Mouse (Mus musculus) liver, embryonic 14.5 days (tissue): ENCODE measurements around the gene Fndc1. TPM values are rescaled to one million over a fixed set of nuclear protein-coding genes. Genes with fewer than 3 reads are reported as not detected.

Source experiments
- ATAC-seq: fragments of 200-750 bp; cut with Nextera tagmentation; 2 replicates; pipeline ENCODE4 v1.8.0; 2017; ENCODE audit warnings: moderate number of reproducible peaks, mild to moderate bottlenecking, moderate library complexity; ENCODE audit not compliant: insufficient read depth
- DNase-seq, 3 experiments: peaks; one replicate each; pipeline ENCODE4 v3.0.0-alpha.2; 2012 to 2013; ENCODE audit warnings: low read depth in 3 of 3, low spot score in 3 of 3
- H3K27ac ChIP-seq: fragments of 300-500 bp; sonication (generic); 2 replicates; pipeline ENCODE4 v1.5.1; 2014; ENCODE audit warnings: moderate library complexity, mild to moderate bottlenecking, control low read depth, inconsistent platforms
- H3K27me3 ChIP-seq: fragments of 300-500 bp; sonication (generic); 2 replicates; pipeline ENCODE4 v1.6.1; 2014; ENCODE audit warnings: mild to moderate bottlenecking, low read length, moderate library complexity; ENCODE audit not compliant: control insufficient read depth, insufficient read depth
- H3K36me3 ChIP-seq: fragments of 300-500 bp; sonication (generic); replicated peaks from 2 replicates; pipeline ENCODE4 v1.6.1; 2014; ENCODE audit warnings: low read depth; ENCODE audit not compliant: control insufficient read depth, insufficient read depth
- H3K4me1 ChIP-seq, 2 experiments: fragments of 200-500 bp in 1 of 2; fragments of 300-500 bp in 1 of 2; sonication (generic) in 1 of 2; replicated peaks; 2 replicates each; pipeline ENCODE4 v1.6.1; 2012 to 2014; ENCODE audit warnings: antibody characterized with exemption in 1 of 2, inconsistent platforms in 1 of 2, low read length in 1 of 2; ENCODE audit not compliant: control insufficient read depth in 2 of 2, insufficient read depth in 2 of 2
- H3K4me2 ChIP-seq: fragments of 300-500 bp; sonication (generic); 2 replicates; pipeline ENCODE4 v1.6.1; 2014; ENCODE audit warnings: low read depth, mild to moderate bottlenecking, control low read depth, moderate library complexity
- H3K4me3 ChIP-seq, 2 experiments: fragments of 200-500 bp in 1 of 2; fragments of 300-500 bp in 1 of 2; sonication (generic) in 1 of 2; 2 replicates each; pipeline ENCODE4 v1.5.1; 2012 to 2014; ENCODE audit warnings: low read depth in 2 of 2, low read length in 2 of 2, mild to moderate bottlenecking in 2 of 2, control low read depth in 1 of 2, inconsistent platforms in 1 of 2, moderate library complexity in 1 of 2; ENCODE audit not compliant: insufficient read depth in 1 of 2
- H3K9ac ChIP-seq: fragments of 300-500 bp; sonication (generic); replicated peaks from 2 replicates; pipeline ENCODE4 v1.6.1; 2014; ENCODE audit warnings: mild to moderate bottlenecking, control low read depth, moderate library complexity
- H3K9me3 ChIP-seq: fragments of 300-500 bp; sonication (generic); 2 replicates; pipeline ENCODE4 v1.6.1; 2016; ENCODE audit warnings: low read length, mixed read lengths; ENCODE audit not compliant: control insufficient read depth
- CTCF ChIP-seq: IDR thresholded peaks from 2 replicates; pipeline ENCODE4 v1.5.1; 2016; ENCODE audit warnings: antibody characterized with exemption, low read depth, control low read depth
- EP300 ChIP-seq: IDR thresholded peaks from 2 replicates; pipeline ENCODE4 v1.6.1; 2016; ENCODE audit warnings: antibody characterized with exemption, low read depth
- WGBS: fragments of 180-500 bp; shearing (Covaris S2); extraction: QIAGEN DNeasy Blood & Tissue Kit; methylation state at CpG from one replicate; pipeline ENCODE4 v1.1.7; 2014; ENCODE audit not compliant: insufficient replicate concordance; 5-methylcytosine and 5-hydroxymethylcytosine counted together
- polyA plus RNA-seq, 2 experiments: library from polyadenylated mRNA; depleted of rRNA in 1 of 2; stranded (reverse) in 1 of 2; unstranded in 1 of 2; fragments of >200 nt; fragmentation: Nextera tagmentation in 1 of 2; extraction: Ambion mirVana in 1 of 2; gene quantifications; 2 replicates each; pipeline versions ENCODE4 v1.2.1 to v1.2.3; 2012 to 2014

Fndc1 gene
- polyA plus RNA-seq (2012; rRNA removed) (0.10 and 0.11 TPM in 2 replicates), polyA plus RNA-seq (2014; fragmentation: Nextera tagmentation; extraction: Ambion mirVana) (0.06 and 0.18 TPM in 2 replicates)

DNA sequence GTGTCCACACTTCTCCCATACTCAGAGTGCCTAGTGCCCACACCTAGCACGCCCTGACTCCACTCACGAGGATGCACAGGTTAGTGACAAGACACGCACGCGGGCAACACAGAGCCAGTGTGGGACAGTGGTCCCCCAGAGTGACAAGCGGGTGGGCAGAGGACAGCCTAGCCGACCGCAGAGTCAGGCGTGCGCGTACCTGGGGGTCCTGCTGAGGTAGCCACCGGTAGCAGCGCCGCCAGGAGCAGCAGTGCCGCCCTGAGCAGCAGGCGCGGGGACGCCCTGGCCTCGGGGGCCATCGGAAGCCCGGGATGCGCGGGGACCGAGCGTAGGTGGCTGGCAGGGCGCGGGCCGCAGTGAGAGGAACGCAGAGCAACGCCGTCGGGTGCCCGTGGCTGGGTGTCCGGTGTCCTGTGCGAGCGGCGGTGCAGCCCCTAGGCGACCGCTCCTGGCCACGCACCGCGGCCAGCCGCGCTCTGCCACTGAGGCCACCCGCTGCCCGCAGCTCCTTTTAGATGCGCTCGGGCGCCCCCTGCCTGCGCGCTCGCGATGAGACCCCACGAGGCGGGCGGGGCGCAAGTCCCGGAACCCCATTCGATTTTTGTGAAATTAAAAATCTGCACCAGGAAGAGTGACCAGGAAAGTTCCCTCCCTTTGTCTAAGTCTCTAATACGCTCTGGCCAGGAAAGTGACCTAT is at the start of gene Fndc1:
Fndc1 (minus strand) TSS at position 484 of the 697 bp plus-strand sequence.
- Histone ChIP-seq H3K9me3 (no peaks in the 10 kb centered on the region), H3K9ac (no peak within 1 kb of the TSS), H3K27me3 (peaks cover 23% of the 10 kb centered on the region), H3K27ac (no peak within 1 kb of the TSS), H3K36me3 (no peaks in the 10 kb centered on the region), H3K4me1 (no peaks in the 10 kb centered on the region), H3K4me3 (peak within 1 kb of the TSS in 1 of 2 experiments; percentile 14; a peak in 2 of 4 replicates), H3K4me2 (peak within 1 kb of the TSS; percentile 46)
- DNase-seq: no peak
- WGBS: 2% methylated on average over 56 of the region's 60 CpGs
- TF ChIP-seq CTCF (peak; percentile 47; the same call in 1 of the 2 replicates), EP300 (no peak)
- no peak for ATAC-seq

GRCm38 (mm10) chr17:7876541-7876940 is 49.4 kb upstream of the Fndc1 start:
- TF ChIP-seq CTCF (no peak), EP300 (no peak)
- ATAC-seq (no peak), DNase-seq (no peak)
- Histone ChIP-seq H3K36me3 (no peaks in the 10 kb centered on the region), H3K9me3 (no peaks in the 10 kb centered on the region), H3K9ac (no peak overlapping the region), H3K27ac (no peak overlapping the region), H3K4me3 (no peak overlapping the region), H3K4me1 (no peaks in the 10 kb centered on the region), H3K4me2 (no peak overlapping the region), H3K27me3 (no peaks in the 10 kb centered on the region)
- 73% methylated on average over 13 of the region's 13 CpGs for WGBS

DNA sequence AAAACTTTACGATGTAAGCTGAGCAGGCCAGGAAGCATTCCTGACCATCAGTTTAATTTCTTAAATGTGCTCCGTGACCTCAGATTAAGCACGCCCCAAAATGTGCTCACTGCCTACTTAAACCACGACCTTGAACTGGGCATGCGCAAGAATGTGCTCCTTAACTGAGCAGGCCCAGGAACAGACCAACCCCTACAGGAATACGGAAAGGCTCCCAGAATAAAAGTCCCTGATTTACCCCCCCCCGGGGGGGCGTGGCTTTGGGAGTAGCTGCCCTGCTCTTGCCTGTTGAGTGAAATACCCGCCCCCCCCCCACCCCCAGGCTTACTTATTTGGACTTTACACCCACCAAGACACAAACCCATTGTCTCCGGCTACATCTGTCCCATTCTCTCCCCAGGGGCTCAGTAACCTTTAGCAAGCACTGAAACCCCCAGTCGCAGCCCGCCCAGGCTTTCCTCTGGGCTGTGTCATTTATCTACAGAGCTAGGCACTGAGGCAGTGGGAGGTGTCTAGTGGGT is 48.9 kb upstream of the Fndc1 start:
- Histone ChIP-seq H3K4me2 (no peak overlapping the region), H3K9ac (no peak overlapping the region), H3K27me3 (no peaks in the 10 kb centered on the region), H3K4me1 (no peaks in the 10 kb centered on the region), H3K36me3 (no peaks in the 10 kb centered on the region), H3K27ac (no peak overlapping the region), H3K4me3 (no peak overlapping the region), H3K9me3 (no peaks in the 10 kb centered on the region)
- TF ChIP-seq CTCF (no peak), EP300 (no peak)
- WGBS: 52% methylated on average over 12 of the region's 12 CpGs
- ATAC-seq: no peak
- no peak for DNase-seq

- WGBS: 60% methylated on average over 21 of the region's 21 CpGs
- Histone ChIP-seq H3K36me3 (no peaks in the 10 kb centered on the region), H3K9me3 (no peaks in the 10 kb centered on the region), H3K27me3 (no peaks in the 10 kb centered on the region), H3K9ac (no peak overlapping the region), H3K4me3 (no peak overlapping the region), H3K4me2 (no peak overlapping the region), H3K27ac (no peak overlapping the region), H3K4me1 (no peaks in the 10 kb centered on the region)
- ATAC-seq: no peak
- no peak for TF ChIP-seq CTCF
- no peak for TF ChIP-seq EP300
- no peak for DNase-seq
Observed at GRCm38 (mm10) chr17:7874776-7875531, 47.9 kb upstream of the Fndc1 start.

- H3K9ac ChIP-seq: no peak overlapping the region
- H3K4me3 ChIP-seq: no peak overlapping the region
- no peak for ATAC-seq
- TF ChIP-seq CTCF: no peak
- no peak overlapping the region for H3K27ac ChIP-seq
- no peak for DNase-seq
- no peaks in the 10 kb centered on the region for H3K27me3 ChIP-seq
- no peaks in the 10 kb centered on the region for H3K9me3 ChIP-seq
- H3K4me1 ChIP-seq: no peaks in the 10 kb centered on the region
- no peak overlapping the region for H3K4me2 ChIP-seq
- no peaks in the 10 kb centered on the region for H3K36me3 ChIP-seq
- WGBS: 71% methylated on average over 7 of the region's 7 CpGs
Observed at GRCm38 (mm10) chr17:7873382-7873781, 46.3 kb upstream of the Fndc1 start.
